Mouse (Mus musculus) adrenal gland, postnatal 14 days (tissue): ENCODE data around the gene Olfr170. TPM values are rescaled to one million over a fixed set of nuclear protein-coding genes. Genes with fewer than 3 reads are reported as not detected.
"Not testable (repeated sequence)": the region's sequence is repeated elsewhere in the genome, so short reads cannot be mapped to it uniquely, and the experiment has no call there.

Source experiments
- DNase-seq: peaks from one replicate; pipeline ENCODE4 v3.0.0; 2021; ENCODE audit warnings: mixed read lengths
- long read RNA-seq, 2 experiments: library from polyadenylated mRNA; stranded (forward); transcript quantifications; one replicate each; pipeline ENCODE4 v2.0.0; 2021
- total RNA-seq: library from RNA; stranded (reverse); gene quantifications from 2 replicates; pipeline ENCODE4 v1.2.3, GENCODE M21; 2021

Olfr170 gene
- total RNA-seq = not detected in 2 replicates
- long read RNA-seq, experiment 1 = 0 reads
- long read RNA-seq, experiment 2 = 0 reads

GRCm38 (mm10) chr16:19611782-19612181 is at the start of gene Olfr170:
Gene Olfr170, minus strand, starts transcription at chr16:19611882.
- not testable (repeated sequence) for DNase-seq

- no peak for DNase-seq
These were observed 18.1 kb upstream of the Olfr170 start, which contains the start of gene Olfr171 for GRCm38 (mm10) chr16:19629816-19630215. Gene Olfr171, minus strand, starts transcription at chr16:19629916.

- no peak for DNase-seq
These were observed 8.5 kb downstream of the Olfr170 start for GRCm38 (mm10) chr16:19603166-19603565.

GRCm38 (mm10) chr16:19571709-19572108 is 40.0 kb downstream of the Olfr170 start, which contains the start of gene Olfr169:
Gene Olfr169, minus strand, starts transcription at chr16:19571809.
- not testable (repeated sequence) for DNase-seq

Other genes starting within 250 kb of the Olfr170 start
- not detected in 2 replicates for gene Olfr165, start 188.7 kb downstream of the Olfr170 start, total RNA-seq
- not detected in 2 replicates for gene Olfr166, start 128.2 kb downstream of the Olfr170 start, total RNA-seq
- not detected in 2 replicates for gene Olfr167, start 89.6 kb downstream of the Olfr170 start, total RNA-seq
- not detected in 2 replicates for gene Olfr168, start 76.3 kb downstream of the Olfr170 start, total RNA-seq
- gene Olfr169, start 40.1 kb downstream of the Olfr170 start, total RNA-seq = not detected in 2 replicates
- not detected in 2 replicates for gene Olfr171, start 18.0 kb upstream of the Olfr170 start, total RNA-seq
- gene Lamp3, start 94.5 kb upstream of the Olfr170 start, total RNA-seq = 0.15 TPM in 1 of 2 replicates, not detected in the other
- gene B3gnt5, start 148.3 kb upstream of the Olfr170 start, total RNA-seq = 0.89 and 3.5 TPM in 2 replicates